Mouse (Mus musculus) heart, adult 18-20 months (tissue): ENCODE results near the gene Wdr46. TPM values are rescaled to one million over a fixed set of nuclear protein-coding genes. Genes with fewer than 3 reads are reported as not detected.
"Not testable (repeated sequence)": the region's sequence is repeated elsewhere in the genome, so short reads cannot be mapped to it uniquely, and the experiment has no call there.

Experiments
- DNase-seq, 2 experiments: peaks; one replicate each; pipeline ENCODE4 v3.0.0; 2021 to 2022; ENCODE audit warnings: mixed read lengths in 1 of 2
- total RNA-seq, 2 experiments: library from RNA; stranded (reverse); gene quantifications; 2 replicates each; pipeline ENCODE4 v1.2.3; 2021

Wdr46 gene
- total RNA-seq, 2 experiments from 2014 or later = 10.3 to 10.9 TPM

DNA sequence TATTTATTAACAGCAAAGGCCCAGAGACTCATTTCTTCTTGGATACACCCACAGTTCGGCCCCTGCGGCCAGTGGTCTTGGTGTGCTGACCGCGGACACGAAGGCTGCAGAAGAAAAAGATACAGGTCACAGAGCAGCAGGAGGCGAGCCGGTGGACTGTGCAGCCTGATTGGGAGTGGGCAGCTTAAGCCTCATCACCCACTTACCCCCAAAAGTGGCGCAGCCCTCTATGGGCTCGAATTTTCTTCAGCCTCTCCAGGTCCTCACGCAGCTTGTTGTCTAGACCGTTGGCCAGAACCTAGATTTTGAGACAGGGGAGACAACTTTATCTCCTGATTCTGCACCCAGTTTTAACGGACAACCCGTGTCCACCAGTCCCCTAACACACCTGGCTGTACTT lies 11.6 kb downstream of the Wdr46 start:
- not testable (repeated sequence) for DNase-seq

DNA sequence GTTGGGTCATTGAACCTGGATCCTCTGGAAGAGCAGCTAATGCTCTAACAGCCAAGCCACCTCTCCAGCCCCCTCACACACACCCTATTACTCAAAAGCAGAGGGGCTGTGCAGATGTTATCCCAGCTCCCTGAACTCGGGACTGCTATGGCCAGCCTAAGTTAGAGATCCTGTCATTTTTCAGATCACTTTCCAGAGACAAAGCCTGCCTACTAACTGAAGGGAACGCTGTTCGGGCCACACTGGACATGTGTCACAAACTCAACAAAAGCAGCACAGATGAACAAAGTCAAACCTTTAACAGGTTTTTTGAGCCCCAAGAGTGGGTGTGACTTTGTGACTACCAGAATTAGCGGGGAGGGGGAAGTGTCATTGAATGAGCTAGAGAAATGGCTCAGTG lies 12.4 kb downstream of the Wdr46 start:
- no peak for DNase-seq

DNA sequence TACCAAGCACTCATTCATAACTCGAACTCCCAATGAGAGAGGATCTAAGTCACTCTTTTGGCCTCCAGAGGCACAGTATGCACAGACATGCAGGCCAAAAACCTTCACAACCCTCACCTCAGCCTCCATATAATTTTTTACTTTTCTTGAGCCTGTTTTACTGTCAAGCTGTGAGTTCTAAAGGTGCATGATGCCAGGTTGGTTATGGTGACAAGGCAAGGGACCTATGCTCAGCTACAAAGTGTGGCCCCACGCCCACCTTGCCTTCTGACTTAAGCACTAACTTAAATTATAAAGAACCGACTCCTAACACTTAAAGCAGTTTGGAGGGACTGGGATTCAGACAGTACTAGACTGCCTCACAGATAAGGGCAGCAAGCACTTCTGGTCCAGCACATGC lies 12.8 kb downstream of the Wdr46 start:
- DNase-seq = no peak

DNA sequence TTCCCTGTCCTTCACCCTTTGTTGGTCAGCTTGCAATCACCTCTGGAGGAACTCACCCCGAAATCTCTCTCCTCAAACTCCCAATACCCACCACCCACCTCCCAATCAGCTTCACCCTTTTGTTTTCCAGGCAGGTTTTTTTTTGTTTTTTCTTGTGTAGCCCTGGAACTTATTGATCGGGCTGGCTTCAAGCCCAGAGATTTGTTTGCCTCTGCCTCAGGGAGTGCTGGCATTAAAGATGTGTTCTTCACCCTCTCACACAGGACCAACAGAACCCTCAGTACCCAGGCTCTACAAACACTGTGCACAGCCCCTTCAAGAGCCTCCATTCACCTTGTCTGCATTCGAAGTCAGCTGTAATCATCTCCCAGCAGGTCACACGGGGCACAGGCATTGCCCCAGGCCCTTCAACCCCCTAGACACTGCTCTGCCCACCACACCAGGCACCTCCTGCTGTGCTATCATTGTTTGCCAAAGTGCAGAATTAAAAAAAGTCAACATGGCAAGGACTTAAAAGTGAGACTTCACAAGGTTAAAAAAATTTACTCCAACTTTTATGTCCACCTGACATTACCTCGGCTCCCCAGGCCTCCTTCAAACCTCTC lies 13.6 kb downstream of the Wdr46 start:
- DNase-seq = no peak

DNA sequence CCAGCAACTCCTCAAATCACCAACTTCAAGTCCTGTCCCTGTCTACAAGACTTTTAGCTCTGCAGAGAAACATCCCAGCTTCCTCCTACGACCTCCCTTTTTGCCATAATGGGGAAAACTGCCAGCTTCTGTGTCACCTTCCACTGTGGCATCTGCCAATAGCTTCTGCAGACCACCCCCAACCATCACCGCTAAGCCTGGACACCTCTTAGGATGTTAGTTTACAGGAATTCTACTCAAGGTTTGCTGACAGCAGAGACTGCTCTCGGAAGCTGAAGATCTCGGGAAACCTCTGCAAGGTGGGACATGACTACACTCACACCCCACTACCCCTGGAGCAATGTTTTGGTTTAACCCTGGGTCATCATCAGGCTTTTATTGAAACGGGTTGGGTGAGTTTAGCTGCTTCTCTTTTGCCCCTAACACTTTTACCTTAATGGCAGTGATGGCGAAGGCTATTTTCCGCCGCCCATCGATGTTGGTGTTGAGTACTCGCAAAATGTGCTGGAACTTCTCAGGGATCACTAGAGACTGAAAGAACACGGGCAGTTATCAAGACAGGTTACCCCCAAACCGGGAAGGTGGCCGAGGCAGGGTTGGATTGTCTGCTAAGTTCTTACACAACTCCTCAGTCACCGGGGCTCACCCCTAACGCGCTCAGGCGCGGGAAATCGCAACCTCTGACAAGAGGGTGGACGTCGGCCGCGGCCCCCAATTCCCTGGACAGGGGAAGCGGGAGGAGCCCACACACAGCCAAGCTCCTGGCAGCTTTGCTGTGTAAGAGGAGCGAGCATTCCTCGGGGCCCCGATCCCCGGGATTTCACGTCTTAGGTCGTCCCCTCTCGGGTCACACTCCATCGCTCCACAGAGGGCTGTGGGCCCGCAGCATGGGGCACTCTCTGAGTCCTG lies 14.4 kb downstream of the Wdr46 start:
- DNase-seq = no peak

DNA sequence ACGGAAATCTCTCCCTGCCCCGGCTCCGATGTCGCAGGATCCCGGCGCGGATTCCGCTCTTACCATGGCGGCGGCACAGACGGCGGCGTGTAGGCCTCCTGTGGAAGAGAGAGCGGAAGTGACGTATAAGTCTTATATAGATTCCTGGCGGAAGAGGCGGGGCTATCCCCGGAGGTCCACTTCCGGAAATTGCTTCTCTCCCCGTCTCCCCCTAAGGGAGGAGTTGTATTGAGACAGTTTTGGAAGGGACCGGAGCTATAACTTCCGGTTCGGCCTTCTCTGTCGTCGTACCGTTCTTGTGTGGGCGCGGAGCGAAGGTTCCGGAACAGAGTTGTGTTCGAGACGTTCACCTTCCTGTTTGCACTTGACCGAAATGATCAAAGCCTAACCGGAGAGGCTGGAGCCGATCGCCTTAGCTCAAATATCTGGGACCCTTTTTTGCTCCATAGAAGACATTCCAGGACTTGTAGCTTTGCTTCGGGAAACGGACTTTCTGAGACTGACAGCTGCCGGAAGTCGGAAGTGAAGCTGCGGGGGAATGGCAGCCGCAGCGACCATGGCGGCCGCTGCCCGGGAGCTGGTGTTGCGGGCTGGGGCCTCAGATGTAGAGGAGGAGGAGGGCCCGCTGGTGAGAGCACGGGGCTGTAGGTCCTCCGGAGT lies 15.2 kb downstream of the Wdr46 start, which contains the start of the genes Vps52 and Rps18:
Vps52 (plus strand) TSS at position 258 of the 660 bp plus-strand sequence.
Rps18 (minus strand) TSS at position 447 of the 660 bp plus-strand sequence.
- peak; percentile 98 for DNase-seq

DNA sequence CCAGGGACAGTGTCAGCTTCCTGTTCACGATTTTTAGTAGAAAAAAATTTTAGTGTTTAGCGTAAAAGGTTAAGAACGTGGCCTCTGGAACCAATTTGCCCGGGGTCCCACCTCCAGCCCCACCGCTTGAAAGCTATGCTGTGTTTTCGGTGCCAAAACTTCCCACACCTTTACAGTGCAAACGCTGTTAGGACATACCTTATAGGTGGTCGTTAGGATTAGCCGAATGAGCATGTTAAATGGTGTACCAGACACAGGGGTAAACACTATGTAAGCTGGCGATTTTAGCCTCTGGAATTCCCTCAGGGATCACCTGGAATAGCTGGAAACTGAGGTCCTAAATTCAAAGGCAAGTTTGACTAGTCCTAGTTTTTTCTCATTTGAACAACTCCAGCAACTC lies 15.9 kb downstream of the Wdr46 start:
- no peak for DNase-seq

DNA sequence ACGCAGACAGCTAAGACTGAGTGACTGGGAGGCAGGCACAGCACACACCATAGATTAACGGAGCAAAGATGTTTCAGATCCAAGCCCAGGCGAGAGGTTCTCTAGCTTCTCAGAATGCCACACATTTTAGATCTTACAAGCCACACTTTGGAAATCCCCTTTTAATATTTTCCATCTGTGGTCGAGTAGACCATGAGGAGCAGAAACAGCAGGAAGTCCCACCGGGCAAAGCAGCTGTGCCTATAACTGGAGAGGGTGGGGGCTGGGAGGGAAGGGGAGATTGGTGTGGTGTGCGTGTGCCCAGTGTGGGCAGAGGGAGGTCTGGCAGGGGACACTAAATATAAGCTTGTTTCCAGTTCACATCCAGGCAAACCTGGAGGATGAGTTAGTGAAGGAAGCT lies 17.0 kb downstream of the Wdr46 start:
- no peak for DNase-seq

DNA sequence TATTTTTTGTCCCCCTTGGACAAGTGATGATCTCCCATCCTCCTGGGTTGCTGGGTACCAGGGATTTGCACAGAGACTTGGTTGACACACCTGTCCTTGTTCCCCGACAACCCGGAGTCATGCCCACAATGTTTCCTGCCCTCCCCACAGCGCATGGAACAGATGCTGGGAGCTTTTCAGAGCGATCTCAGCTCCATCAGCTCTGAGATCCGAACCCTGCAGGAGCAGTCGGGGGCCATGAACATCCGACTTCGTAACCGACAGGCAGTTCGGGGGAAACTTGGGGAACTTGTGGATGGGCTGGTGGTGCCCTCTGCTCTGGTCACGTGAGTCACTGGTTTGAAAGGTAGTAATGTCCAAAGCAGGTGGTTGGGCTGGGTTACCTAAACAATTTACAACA lies 18.0 kb downstream of the Wdr46 start:
- no peak for DNase-seq

DNA sequence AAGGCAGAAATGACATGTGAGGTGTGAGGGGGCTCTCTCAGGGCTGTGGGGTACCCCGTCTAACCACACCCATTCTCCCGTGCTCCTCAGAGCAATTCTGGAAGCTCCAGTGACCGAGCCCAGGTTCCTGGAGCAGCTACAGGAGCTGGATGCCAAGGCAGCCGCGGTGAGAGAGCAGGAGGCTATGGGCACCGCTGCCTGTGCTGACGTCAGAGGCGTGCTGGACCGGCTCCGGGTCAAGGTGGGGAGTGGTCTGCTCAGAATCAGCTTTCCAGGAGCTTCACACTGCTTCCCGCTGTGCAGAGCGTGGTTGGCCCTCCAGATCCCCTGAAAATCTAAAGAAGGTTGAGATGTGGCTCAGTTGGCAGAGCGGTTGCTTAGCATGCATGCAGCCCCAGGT lies 18.7 kb downstream of the Wdr46 start:
- no peak for DNase-seq

DNA sequence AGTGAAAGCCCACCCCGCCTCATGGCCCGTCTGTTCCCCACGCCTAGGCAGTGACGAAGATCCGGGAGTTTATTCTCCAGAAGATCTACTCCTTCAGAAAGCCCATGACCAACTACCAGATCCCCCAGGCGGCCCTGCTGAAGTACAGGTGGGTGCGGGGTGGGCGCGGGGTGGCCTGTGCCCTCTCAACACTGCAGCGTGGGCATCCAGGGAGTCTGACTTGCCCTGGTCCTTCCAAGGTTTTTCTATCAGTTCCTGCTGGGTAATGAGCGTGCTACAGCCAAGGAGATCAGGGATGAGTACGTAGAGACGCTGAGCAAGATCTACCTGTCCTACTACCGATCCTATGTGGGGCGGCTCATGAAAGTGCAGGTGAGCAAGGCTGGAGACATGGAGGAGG lies 19.5 kb downstream of the Wdr46 start:
- no peak for DNase-seq

DNA sequence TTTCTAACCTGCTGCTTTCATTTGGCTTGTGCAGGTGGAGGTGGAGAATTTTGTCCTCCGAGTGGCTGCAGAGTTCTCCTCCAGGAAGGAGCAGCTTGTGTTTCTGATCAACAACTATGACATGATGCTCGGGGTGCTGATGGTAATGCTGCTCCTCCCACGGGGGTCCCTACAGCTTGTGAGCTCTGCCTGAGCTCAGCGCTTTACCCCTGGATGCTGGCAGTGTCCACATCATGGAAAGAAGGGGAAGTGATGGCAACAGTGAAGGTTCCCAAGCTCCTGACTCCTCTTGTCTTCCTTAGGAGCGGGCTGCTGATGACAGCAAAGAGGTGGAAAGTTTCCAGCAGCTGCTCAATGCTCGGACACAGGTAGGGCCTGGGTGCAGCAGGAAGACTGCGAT lies 22.4 kb downstream of the Wdr46 start:
- DNase-seq = no peak

DNA sequence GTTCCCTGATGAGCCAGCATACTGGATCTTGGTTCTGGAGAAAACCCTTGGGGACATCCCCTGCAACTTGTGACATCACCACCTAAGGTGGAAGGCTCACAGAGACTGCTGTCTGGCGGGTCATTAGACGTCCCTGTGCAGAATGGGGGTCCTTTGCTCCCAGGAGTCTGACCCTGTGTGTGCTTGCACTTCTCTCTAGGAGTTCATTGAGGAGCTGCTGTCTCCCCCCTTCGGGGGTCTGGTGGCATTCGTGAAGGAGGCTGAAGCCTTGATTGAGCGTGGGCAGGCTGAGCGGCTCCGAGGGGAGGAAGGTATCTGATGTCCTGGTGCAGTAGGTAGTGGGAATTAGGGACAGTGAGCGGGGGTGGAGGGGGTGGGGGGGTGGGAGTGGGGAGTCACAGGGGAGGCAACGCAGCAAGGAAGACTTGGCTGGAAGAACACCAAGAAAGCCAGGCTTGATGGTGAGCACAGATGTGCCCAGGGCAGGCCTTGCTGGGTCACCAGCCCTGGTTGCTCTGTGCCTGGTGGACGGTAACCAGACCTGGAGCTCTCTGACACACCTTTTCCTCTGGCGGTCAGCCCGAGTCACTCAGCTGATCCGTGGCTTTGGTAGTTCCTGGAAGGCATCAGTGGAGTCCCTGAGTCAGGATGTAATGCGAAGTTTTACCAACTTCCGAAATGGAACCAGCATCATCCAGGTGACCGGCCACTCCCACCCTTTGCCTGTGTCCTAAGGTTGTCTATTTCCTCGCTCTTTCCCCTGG lies 24.8 kb downstream of the Wdr46 start:
- no peak for DNase-seq

DNA sequence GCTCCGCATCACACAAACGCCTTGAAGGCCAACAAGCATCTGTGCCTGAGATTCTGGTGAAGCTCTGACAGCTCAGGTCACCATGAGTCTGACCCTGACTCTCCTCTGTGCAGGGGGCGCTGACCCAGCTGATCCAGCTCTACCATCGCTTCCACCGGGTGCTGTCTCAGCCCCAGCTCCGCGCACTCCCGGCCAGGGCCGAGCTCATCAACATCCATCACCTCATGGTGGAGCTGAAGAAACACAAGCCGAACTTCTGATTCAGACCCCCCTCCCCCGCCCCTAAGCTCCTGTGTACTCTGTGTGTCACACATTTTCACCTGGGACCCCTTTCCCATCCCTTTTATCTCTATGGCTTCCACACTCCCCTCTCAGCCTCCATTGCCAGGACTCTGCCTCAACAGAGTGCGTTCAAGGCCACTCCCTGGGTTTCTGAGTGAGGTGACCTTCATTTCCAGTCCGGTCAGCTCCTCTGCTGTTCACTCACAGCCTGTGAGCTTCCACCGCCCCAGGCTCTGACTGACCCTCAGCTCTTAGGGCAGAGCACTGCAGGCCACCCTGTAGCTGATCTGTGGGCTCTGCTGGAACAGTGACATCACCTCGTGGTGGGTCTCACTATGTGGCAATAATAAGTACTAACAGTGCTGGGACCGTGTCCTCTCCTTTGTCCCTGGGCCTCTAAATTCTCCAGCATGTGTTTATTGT lies 25.5 kb downstream of the Wdr46 start:
- no peak for DNase-seq

DNA sequence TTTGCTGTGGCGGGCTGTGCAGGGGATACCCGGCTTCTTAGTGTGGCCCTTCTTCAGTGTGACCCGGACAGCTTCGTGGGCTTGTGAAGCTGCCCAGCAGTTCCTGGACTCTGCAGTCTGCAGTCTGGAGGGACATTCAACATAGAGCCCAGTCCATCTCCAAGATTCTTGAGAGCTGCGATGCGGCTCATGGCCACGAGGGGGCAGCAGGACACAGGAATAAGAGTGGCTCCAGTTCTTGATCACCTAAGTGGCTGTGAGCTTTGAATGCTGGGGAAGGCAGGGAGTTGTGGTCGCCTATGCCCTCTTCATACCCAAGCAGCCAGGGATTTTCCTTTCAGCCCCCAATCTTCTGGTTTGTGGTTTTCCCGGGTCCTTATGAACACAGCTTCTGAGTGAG lies 28.0 kb downstream of the Wdr46 start:
- DNase-seq = peak; percentile 76 to 91

DNA sequence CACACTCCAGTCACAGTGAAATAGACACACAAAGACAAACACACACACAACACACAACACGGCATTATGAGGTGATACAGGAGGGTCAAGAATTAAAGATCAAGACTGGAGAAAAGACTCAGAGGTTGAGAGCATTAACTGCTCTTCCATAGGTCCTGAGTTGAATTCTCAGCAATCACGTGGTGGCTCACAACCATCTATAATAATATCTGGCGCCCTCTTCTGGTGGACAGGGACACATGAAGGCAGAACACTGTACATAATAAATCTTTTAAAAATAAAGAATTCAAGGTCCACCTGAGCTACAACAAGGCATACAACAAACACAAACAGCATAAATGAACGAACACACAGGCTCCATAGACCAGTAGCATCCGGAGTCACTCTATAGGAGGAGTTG lies 28.5 kb downstream of the Wdr46 start:
- DNase-seq = peak; percentile 51 to 64

DNA sequence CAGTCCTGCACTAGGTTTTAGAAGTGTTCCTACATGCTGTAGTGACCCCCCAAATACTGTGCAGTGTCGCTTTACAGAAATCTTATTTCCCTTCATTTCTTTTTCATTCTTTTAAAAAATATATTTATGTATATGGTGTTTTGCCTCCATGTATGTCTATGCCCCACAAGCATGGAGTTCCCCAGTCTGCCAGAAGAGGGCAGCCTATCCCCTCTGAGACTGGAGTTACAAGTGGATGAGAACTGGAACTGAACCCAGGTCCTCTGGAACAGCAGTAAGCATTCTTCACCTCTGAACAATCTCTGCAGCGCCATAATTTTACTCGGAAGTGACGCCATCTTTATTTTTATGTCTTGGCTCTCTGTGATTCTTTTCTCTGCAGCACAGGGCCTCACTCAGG lies 28.9 kb downstream of the Wdr46 start:
- DNase-seq = no peak

DNA sequence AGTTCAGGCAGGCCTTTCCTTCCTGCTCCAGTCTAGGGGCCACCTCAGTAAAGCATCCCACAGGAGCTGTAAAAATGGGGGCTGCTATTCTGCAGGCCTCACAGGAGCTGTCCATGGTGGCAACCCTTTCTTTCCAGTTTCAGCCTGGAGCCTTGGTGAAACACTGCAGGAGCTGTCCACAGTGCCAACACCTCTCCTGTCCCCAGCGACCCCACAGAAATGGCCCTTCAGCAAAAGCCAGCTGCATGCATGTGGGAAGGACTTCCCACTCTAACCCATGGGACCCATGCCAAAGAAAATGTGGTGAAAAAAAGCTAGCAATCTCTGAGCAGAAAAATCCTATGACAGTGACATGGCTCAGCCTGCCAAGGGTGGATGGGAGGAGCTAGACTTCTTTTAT lies 32.2 kb downstream of the Wdr46 start:
- no peak for DNase-seq

DNA sequence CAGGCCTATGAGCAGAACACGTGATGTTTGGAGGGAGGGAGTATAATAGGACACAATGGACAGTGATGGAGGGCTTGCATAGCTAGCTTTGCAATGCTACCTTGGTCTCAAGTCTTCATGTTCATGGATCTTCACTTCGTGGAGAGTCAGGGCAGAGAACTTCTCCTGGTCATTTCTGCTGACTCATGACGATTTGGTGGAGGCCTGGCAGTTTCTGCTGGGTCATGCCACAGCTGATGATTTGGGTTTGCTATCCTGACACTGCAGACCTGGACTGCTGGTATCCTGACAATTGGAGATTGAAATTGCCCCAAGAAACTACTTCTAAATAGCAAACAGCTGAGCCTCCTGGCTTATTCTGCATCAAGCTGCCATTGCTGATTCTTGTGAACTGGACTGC lies 33.1 kb downstream of the Wdr46 start:
- DNase-seq = no peak

DNA sequence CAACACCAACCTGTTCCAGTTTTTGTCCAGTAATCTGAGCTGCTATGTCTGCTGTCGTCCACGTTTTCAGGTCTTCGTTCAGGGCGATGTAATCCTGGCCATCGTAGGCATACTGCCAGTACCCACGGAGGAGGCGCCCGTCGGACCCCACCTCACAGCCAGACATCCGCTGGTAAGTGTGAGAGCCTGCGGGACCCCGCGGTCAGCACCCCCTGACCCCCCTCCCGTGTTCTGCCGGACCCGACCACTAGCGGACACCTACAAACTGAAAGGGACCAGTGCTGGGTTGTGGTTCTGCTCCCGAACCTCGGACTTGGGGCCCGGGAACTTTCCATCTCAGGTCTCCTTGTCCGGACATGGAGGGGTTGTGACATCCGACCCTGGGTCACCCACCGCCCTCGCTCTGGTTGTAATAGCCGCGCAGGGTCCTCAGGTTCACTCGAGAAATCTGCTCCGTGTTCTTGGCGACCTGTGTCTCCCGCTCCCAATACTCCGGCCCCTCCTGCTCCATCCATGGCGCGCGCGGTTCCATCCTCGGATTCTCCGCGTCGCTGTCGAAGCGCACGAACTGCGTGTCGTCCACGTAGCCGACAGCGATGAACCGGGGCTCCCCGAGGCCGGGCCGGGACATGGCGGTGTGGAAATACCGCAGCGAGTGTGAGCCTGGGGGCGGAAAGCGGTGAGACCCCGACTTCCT lies 37.5 kb downstream of the Wdr46 start:
- no peak for DNase-seq

DNA sequence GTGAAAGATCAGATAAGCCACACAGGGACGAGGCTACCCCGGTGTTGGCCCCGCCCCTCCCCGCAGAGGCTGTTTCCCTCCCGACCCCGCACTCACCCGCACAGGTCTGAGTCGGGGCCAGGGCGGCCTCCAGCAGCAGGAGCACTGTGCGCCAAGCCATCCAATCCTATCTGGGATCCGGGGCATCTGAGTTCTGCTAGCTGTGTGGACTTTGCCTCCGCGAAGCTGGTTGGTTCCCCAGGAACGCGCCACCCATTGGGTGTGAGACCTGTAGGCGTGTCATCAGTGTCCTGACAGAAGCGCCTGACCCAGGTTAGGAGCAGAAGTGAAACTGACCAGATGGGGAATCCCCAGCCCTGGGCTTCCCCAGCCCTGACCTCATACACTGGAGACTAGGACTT lies 38.2 kb downstream of the Wdr46 start:
- peak; percentile 86 to 95 for DNase-seq
